Comparison of ENCODE assay signal across 23 mouse cellular contexts in genomic region chr7:89629006-89629405, GRCm38 (mm10). TPM values are rescaled to one million over a fixed set of nuclear protein-coding genes. Genes with fewer than 3 reads are reported as not detected.
DNase-seq lines count a peak whose midpoint lies in the region; ATAC-seq and TF ChIP-seq lines count a peak whose summit lies in the region.
"Had no signal": no experiment of that assay in that cellular context is flagged by ENCODE, and none has a peak within 500 bp of the region (broad histone marks: within the 10 kb centered on the region; RNA-seq: fewer than 3 reads in every experiment).

No protein-coding gene starts in this region.

- H3K9me3 ChIP-seq in forebrain, embryonic 10.5 days = no peaks in the 10 kb centered on the region
- no peaks in the 10 kb centered on the region for H3K9me3 ChIP-seq in forebrain, embryonic 16.5 days (ENCODE audit: control insufficient read depth, low read length)
- H3K9me3 ChIP-seq: embryonic facial prominence, embryonic 10.5 days; heart, embryonic 13.5 days; hindbrain, embryonic 12.5 days had no signal

- H3K27ac ChIP-seq in forebrain, embryonic 10.5 days = peak overlapping the region; percentile 27
- H3K27ac ChIP-seq in forebrain, embryonic 16.5 days (ENCODE audit: low read length) = no peak overlapping the region
- peak overlapping the region; percentile 72 for H3K27ac ChIP-seq in layer of hippocampus, adult 2 months
- H3K27ac ChIP-seq: heart, embryonic 13.5 days; hindbrain, embryonic 12.5 days; hindbrain, postnatal 0 days had no signal

- intact Hi-C loops in left cerebral cortex, postnatal 14 days (cut with DNase I) = loop anchor here (10.0 kb wide), 1 partner anchor 306 kb away; no protein-coding TSS in a partner anchor
- intact Hi-C loops in left cerebral cortex, postnatal 10 days (cut with DNase I) = no loop called here

- H3K4me3 ChIP-seq in forebrain, embryonic 10.5 days = no peak overlapping the region
- H3K4me3 ChIP-seq in forebrain, embryonic 16.5 days (replicated peaks; ENCODE audit: low read length) = no peak overlapping the region
- no peak overlapping the region for H3K4me3 ChIP-seq in layer of hippocampus, adult 2 months
- H3K4me3 ChIP-seq: embryonic facial prominence, embryonic 10.5 days; heart, embryonic 13.5 days; hindbrain, embryonic 12.5 days had no signal

- H3K36me3 ChIP-seq in forebrain, embryonic 10.5 days (replicated peaks) = no peaks in the 10 kb centered on the region
- no peaks in the 10 kb centered on the region for H3K36me3 ChIP-seq in forebrain, embryonic 16.5 days (ENCODE audit: control insufficient read depth, insufficient read depth)
- H3K36me3 ChIP-seq: embryonic facial prominence, embryonic 10.5 days; heart, embryonic 13.5 days; hindbrain, embryonic 12.5 days had no signal

- H3K9ac ChIP-seq in forebrain, embryonic 16.5 days (replicated peaks; ENCODE audit: low read depth, low read length) = no peak overlapping the region
- H3K9ac ChIP-seq: heart, embryonic 13.5 days; hindbrain, embryonic 12.5 days had no signal

- peaks cover 56% of the 10 kb centered on the region for H3K4me1 ChIP-seq in forebrain, embryonic 10.5 days
- peaks cover 3% of the 10 kb centered on the region for H3K4me1 ChIP-seq in forebrain, embryonic 16.5 days (replicated peaks; ENCODE audit: control insufficient read depth, insufficient read depth, low read length)

- 59% methylated on average over 4 of the region's 4 CpGs for WGBS in forebrain, embryonic 10.5 days
- WGBS in forebrain, embryonic 16.5 days = 62% methylated on average over 4 of the region's 4 CpGs

- H3K4me2 ChIP-seq in forebrain, embryonic 16.5 days (ENCODE audit: low read length) = no peak overlapping the region
- H3K4me2 ChIP-seq: heart, embryonic 13.5 days; hindbrain, embryonic 12.5 days had no signal

- TF ChIP-seq CTCF in layer of hippocampus, adult 2 months (conservative IDR thresholded peaks at IDR 0.05) = no peak

- ATAC-seq in forebrain, embryonic 16.5 days = no peak
- ATAC-seq: activated CD4-positive, CD25-positive, alpha-beta regulatory T cell, adult 4 months; forebrain, embryonic 14.5 days; hindbrain, postnatal 0 days; Patski had no signal

- H3K27me3 ChIP-seq in forebrain, embryonic 10.5 days (ENCODE audit: poor library complexity, severe bottlenecking) = peaks cover 33% of the 10 kb centered on the region
- no peaks in the 10 kb centered on the region for H3K27me3 ChIP-seq in forebrain, embryonic 16.5 days (replicated peaks; ENCODE audit: control insufficient read depth, insufficient read depth, low read length)
- H3K27me3 ChIP-seq: CH12.LX, Patski had no signal

- DNase-seq in forebrain, embryonic 10.5 days (ENCODE audit: extremely low spot score, low spot score) = no peak
- peak in 1 of 2 experiments; percentile 45 for DNase-seq in layer of hippocampus, adult 2 months (ENCODE audit: low spot score in 2 of 2)
- DNase-seq in layer of hippocampus, postnatal 14 days (ENCODE audit: low spot score in 2 of 2) = no peak
- DNase-seq in left cerebral cortex, postnatal 14 days (ENCODE audit: low spot score in 2 of 2) = peak; percentile 41 to 66
- no peak for DNase-seq in left cerebral cortex, postnatal 10 days (ENCODE audit: extremely low spot score in 1 of 2, low spot score in 2 of 2)
- peak; percentile 88 for DNase-seq in brain, adult 2 months (ENCODE audit: low read depth, low spot score)
- DNase-seq in kidney, postnatal 4 days = no peak
- DNase-seq: adrenal gland, adult 2 months; adrenal gland, postnatal 25 days; cerebellum, adult 2 months; cerebellum, postnatal 10 days; gastrocnemius, postnatal 36 days; heart, adult 11 months; heart, postnatal 36 days had no signal

RNA-seq across cellular contexts. Expression of gene Me3, which starts 3.2 kb away (rescaled TPM):
- 2.2 and 2.4 TPM in 2 replicates for polyA plus RNA-seq in forebrain, embryonic 10.5 days (2016; fragmentation: Nextera tagmentation; extraction: Ambion mirVana)
- polyA plus RNA-seq in forebrain, embryonic 16.5 days (2015; fragmentation: Nextera tagmentation; extraction: Ambion mirVana) = 4.3 and 6.5 TPM in 2 replicates
- total RNA-seq in layer of hippocampus, adult 2 months (2021) = 10 to 100 TPM; 83.3 to 90.8 TPM
- 10 to 100 TPM; 82.6 to 89.8 TPM for total RNA-seq in layer of hippocampus, postnatal 14 days (2021)
- 10 to 100 TPM; 80.8 to 94.6 TPM for total RNA-seq in left cerebral cortex, postnatal 14 days (2021)
- 10 to 100 TPM; 64.2 to 67.3 TPM for total RNA-seq in left cerebral cortex, postnatal 10 days (2021)
- total RNA-seq: CH12.LX had no signal

Comparison
In these comparisons a context has a peak if more than half of its experiments do, and no peak if none do; other contexts are left out.
1. DNase-seq: peak in left cerebral cortex, postnatal 14 days (2 of 2) and brain, adult 2 months (single experiment); none in forebrain, embryonic 10.5 days (single experiment), layer of hippocampus, postnatal 14 days (0 of 2), left cerebral cortex, postnatal 10 days (0 of 2) and kidney, postnatal 4 days (0 of 2).